Mouse (Mus musculus): ENCODE measurements at regions not wholly inside any gene's neighbourhood (a gene's known extent, or its start where the extent isn't known, plus 50 kb on each side); places are given as distances from the start of the nearest gene placed in this dataset.

DNA sequence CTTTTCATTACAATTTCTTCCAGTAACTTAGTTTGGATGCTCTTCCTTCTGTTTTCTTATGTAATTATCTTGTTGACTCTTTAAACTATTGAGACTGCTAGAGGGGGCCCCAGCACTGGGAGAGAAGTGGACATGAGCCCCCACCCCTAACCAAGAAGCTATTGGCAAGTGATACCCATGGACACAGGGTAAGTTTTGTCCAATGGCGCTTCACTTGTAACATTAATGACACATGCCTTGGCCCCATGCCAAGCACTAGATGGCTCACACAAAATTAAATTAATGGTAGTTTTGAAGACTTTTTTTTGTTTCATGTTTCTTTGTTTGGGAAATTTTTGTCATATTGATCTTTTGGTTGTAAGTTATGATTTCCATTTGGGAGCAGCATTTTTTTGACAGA lies 232.7 kb upstream of the Jun start:
- DNase-seq, result no peak
- Histone ChIP-seq H3K9ac (ENCODE audit: low read depth, low read length) (no peak overlapping the region), H3K4me3 (no peak overlapping the region), H3K79me2 (replicated peaks; ENCODE audit: control insufficient read depth, insufficient read depth, low read length) (no peaks in the 10 kb centered on the region), H3K36me3 (ENCODE audit: control insufficient read depth, insufficient read depth, low read length) (peaks cover 2% of the 10 kb centered on the region; the same call in 1 of the 2 replicates), H3K27ac (peak overlapping the region; percentile 73), H3K4me1 (ENCODE audit: control insufficient read depth, insufficient read depth, low read length) (no peaks in the 10 kb centered on the region; the same call in 1 of the 2 replicates), H3K27me3 (ENCODE audit: control insufficient read depth, insufficient read depth, low read length) (no peaks in the 10 kb centered on the region)
- intact Hi-C loops (cut with DNase I), result loop anchor here (5.0 to 10.0 kb wide), 2 partner anchors 122 to 230 kb away; partner anchors contain the start of gene Jun
- TF ChIP-seq EP300 (IDR thresholded peaks at IDR 0.05; ENCODE audit: insufficient read depth, low read depth, low read length), result no peak
- TF ChIP-seq CTCF (IDR thresholded peaks at IDR 0.05), result no peak
- no peak for TF ChIP-seq POLR2A (IDR thresholded peaks at IDR 0.05; ENCODE audit: insufficient read depth, low read depth, low read length)
- WGBS, result 77% methylated on average over 1 of the region's 1 CpGs

DNA sequence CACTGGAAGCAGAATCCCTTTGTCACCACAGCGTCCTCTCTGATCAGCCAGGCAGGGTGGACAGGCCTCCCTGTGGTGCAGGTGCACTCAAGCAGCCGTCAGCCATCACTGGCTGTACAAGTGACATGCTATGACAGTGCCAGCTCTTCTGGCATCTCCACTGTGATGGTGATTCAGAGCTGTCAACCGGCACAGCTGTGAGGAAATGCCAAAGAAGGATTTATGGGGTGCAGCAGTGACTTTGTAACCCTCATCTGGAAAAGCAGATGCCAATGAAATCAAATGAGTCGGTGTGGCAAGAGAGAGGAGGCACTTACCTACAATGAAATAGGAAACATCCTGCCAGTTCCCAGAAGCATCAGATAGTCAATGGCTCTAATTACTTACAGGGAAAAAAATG lies 238.3 kb upstream of the Jun start:
- peaks cover 2% of the 10 kb centered on the region; the same call in 1 of the 2 replicates for H3K4me1 ChIP-seq (ENCODE audit: control insufficient read depth, insufficient read depth, low read length)
- 58% methylated on average over 4 of the region's 4 CpGs for WGBS
- H3K27me3 ChIP-seq (ENCODE audit: control insufficient read depth, insufficient read depth, low read length), result no peaks in the 10 kb centered on the region
- peak; percentile 11; the same call in 1 of the 2 replicates for TF ChIP-seq CTCF (IDR thresholded peaks at IDR 0.05)
- no peak for TF ChIP-seq POLR2A (IDR thresholded peaks at IDR 0.05; ENCODE audit: insufficient read depth, low read depth, low read length)
- no peak for TF ChIP-seq EP300 (IDR thresholded peaks at IDR 0.05; ENCODE audit: insufficient read depth, low read depth, low read length)
- intact Hi-C loops (cut with DNase I), result loop anchor here (5.0 to 10.0 kb wide), 2 partner anchors 454 to 582 kb away; no protein-coding TSS in a partner anchor
- no peak overlapping the region for H3K27ac ChIP-seq
- no peak overlapping the region for H3K4me3 ChIP-seq
- no peak overlapping the region for H3K9ac ChIP-seq (ENCODE audit: low read depth, low read length)
- no peaks in the 10 kb centered on the region for H3K36me3 ChIP-seq (ENCODE audit: control insufficient read depth, insufficient read depth, low read length)
- peak in 1 of 2 experiments; percentile 23 for DNase-seq
- H3K79me2 ChIP-seq (replicated peaks; ENCODE audit: control insufficient read depth, insufficient read depth, low read length), result no peaks in the 10 kb centered on the region

DNA sequence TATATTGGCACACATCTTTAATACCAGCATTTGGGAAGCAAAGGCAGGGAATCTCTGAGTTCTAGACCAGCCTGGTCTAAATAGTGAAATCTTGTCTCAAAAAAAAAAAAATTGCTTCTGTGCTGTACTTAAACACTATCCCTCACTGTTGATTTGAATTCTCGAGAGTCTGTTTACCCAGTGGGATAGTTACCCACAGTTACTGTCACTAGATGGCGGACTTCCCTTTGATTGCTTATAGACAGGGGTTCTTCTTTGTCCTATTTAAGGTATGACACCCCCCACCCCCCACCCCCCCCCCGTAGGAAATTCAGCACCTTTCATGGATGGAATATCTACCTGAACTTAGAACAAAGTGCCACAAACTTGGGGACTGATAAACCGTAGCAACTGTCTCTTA lies 242.1 kb upstream of the Jun start:
- H3K27me3 ChIP-seq (ENCODE audit: control insufficient read depth, insufficient read depth, low read length), result no peaks in the 10 kb centered on the region
- WGBS, result 48% methylated on average over 4 of the region's 4 CpGs
- no peaks in the 10 kb centered on the region for H3K79me2 ChIP-seq (replicated peaks; ENCODE audit: control insufficient read depth, insufficient read depth, low read length)
- H3K36me3 ChIP-seq (ENCODE audit: control insufficient read depth, insufficient read depth, low read length), result no peaks in the 10 kb centered on the region
- DNase-seq, result no peak
- no peak overlapping the region for H3K4me3 ChIP-seq
- intact Hi-C loops (cut with DNase I), result loop anchor here (5.0 to 10.0 kb wide), 2 partner anchors 451 to 578 kb away; no protein-coding TSS in a partner anchor
- no peak overlapping the region for H3K9ac ChIP-seq (ENCODE audit: low read depth, low read length)
- no peak overlapping the region for H3K27ac ChIP-seq
- TF ChIP-seq EP300 (IDR thresholded peaks at IDR 0.05; ENCODE audit: insufficient read depth, low read depth, low read length) (no peak), CTCF (IDR thresholded peaks at IDR 0.05) (peak; percentile 58)
- peaks cover 2% of the 10 kb centered on the region; the same call in 1 of the 2 replicates for H3K4me1 ChIP-seq (ENCODE audit: control insufficient read depth, insufficient read depth, low read length)

DNA sequence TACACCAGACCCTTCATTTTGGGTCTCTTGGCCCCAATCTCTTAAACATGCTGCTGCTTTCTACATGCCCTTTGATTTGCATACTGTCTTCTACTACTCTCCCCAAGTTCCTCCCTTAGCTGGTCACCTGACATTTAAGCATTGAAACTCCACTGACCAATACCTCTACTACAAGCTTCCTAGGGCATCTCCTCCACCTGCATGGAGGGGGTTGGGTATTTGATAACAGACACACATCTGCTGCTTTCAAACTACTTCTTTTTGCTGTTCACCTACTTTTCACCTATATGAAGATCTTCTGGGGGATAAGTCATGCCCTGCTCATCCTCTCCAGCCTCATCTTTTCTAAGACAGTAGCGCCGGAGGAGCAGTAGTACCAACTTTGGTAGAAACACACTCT lies 249.9 kb upstream of the Jun start:
- 99% methylated on average over 2 of the region's 2 CpGs for WGBS

DNA sequence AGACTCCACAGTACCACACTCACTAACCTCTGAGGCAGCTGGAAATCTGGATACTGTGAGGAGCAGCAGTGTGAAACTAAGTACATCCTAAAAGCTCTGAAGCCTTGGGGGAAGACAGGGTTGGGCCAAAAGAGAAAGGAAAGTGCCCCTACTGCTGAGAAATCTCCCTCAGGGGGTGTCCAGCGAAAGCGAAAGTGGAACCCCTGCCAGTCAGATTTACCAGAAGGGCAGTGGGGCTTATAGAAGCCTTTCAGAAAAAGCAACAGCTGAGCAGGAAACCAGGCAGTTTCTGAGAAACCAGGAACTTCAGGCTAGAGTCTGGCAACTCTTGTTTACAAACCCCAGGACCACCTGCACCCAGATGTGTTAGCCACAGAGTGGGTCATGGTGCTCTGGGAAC lies 251.3 kb upstream of the Jun start:
- H3K36me3 ChIP-seq (ENCODE audit: control insufficient read depth, insufficient read depth, low read length), result no peaks in the 10 kb centered on the region
- intact Hi-C loops (cut with DNase I), result no loop called here
- peaks cover 3% of the 10 kb centered on the region for H3K4me1 ChIP-seq (ENCODE audit: control insufficient read depth, insufficient read depth, low read length)
- H3K27me3 ChIP-seq (ENCODE audit: control insufficient read depth, insufficient read depth, low read length), result no peaks in the 10 kb centered on the region
- no peak overlapping the region for H3K4me3 ChIP-seq
- H3K27ac ChIP-seq, result peak overlapping the region; percentile 45
- peak overlapping the region; percentile 31 for H3K9ac ChIP-seq (ENCODE audit: low read depth, low read length)
- peak; percentile 47 to 65 for DNase-seq
- WGBS, result 42% methylated on average over 2 of the region's 2 CpGs
- TF ChIP-seq POLR2A (IDR thresholded peaks at IDR 0.05; ENCODE audit: insufficient read depth, low read depth, low read length), result no peak
- no peak for TF ChIP-seq CTCF (IDR thresholded peaks at IDR 0.05)
- no peak for TF ChIP-seq EP300 (IDR thresholded peaks at IDR 0.05; ENCODE audit: insufficient read depth, low read depth, low read length)
- no peaks in the 10 kb centered on the region for H3K79me2 ChIP-seq (replicated peaks; ENCODE audit: control insufficient read depth, insufficient read depth, low read length)

More for the DNA sequence above, 249.9 kb upstream of the Jun start:
- H3K27me3 ChIP-seq (ENCODE audit: control insufficient read depth, insufficient read depth, low read length), result no peaks in the 10 kb centered on the region
- no peak overlapping the region for H3K27ac ChIP-seq
- no peaks in the 10 kb centered on the region for H3K36me3 ChIP-seq (ENCODE audit: control insufficient read depth, insufficient read depth, low read length)
- H3K4me3 ChIP-seq, result no peak overlapping the region
- H3K4me1 ChIP-seq (ENCODE audit: control insufficient read depth, insufficient read depth, low read length), result peaks cover 3% of the 10 kb centered on the region
- no peak for DNase-seq
- H3K9ac ChIP-seq (ENCODE audit: low read depth, low read length), result no peak overlapping the region
- TF ChIP-seq EP300 (IDR thresholded peaks at IDR 0.05; ENCODE audit: insufficient read depth, low read depth, low read length) (no peak), POLR2A (IDR thresholded peaks at IDR 0.05; ENCODE audit: insufficient read depth, low read depth, low read length) (no peak), CTCF (IDR thresholded peaks at IDR 0.05) (no peak)
- no peaks in the 10 kb centered on the region for H3K79me2 ChIP-seq (replicated peaks; ENCODE audit: control insufficient read depth, insufficient read depth, low read length)
- intact Hi-C loops (cut with DNase I), result no loop called here

DNA sequence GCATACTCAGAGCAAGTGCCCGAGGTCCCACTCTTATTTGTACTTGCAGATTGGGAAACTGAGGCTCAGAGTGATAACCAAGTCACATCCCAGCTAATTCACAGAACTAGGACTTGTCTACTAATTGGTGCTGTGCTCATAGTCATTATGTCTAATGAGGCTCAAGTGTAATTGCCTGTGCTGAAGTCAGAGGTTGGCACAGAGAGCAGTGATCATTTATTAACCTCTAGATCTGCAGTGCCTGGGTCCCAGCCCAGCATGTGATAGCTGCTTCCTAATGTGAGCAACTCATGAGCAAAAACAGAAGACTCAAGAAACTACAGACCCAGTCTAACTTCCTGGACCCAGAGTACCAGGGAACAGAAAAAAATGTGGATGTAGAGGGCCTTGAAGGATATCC lies 252.0 kb upstream of the Jun start:
- H3K36me3 ChIP-seq (ENCODE audit: control insufficient read depth, insufficient read depth, low read length), result no peaks in the 10 kb centered on the region
- H3K9ac ChIP-seq (ENCODE audit: low read depth, low read length), result no peak overlapping the region
- DNase-seq, result no peak
- H3K27me3 ChIP-seq (ENCODE audit: control insufficient read depth, insufficient read depth, low read length), result no peaks in the 10 kb centered on the region
- WGBS, result 86% methylated on average over 1 of the region's 1 CpGs
- peaks cover 3% of the 10 kb centered on the region for H3K4me1 ChIP-seq (ENCODE audit: control insufficient read depth, insufficient read depth, low read length)
- H3K27ac ChIP-seq, result no peak overlapping the region; the same call in 1 of the 2 replicates
- H3K79me2 ChIP-seq (replicated peaks; ENCODE audit: control insufficient read depth, insufficient read depth, low read length), result no peaks in the 10 kb centered on the region
- TF ChIP-seq EP300 (IDR thresholded peaks at IDR 0.05; ENCODE audit: insufficient read depth, low read depth, low read length) (no peak), CTCF (IDR thresholded peaks at IDR 0.05) (no peak), POLR2A (IDR thresholded peaks at IDR 0.05; ENCODE audit: insufficient read depth, low read depth, low read length) (no peak)
- no peak overlapping the region for H3K4me3 ChIP-seq
- intact Hi-C loops (cut with DNase I), result no loop called here
